Mouse (Mus musculus) kidney, postnatal 25 days (tissue): ENCODE measurements around the gene Adgrd1.

Source experiments
- DNase-seq, 2 experiments: peaks; one replicate each; pipeline ENCODE4 v3.0.0; 2021; ENCODE audit warnings: mixed read lengths in 2 of 2

The Adgrd1 gene

GRCm38 (mm10) chr5:129163416-129163815, 66.9 kb downstream of the Adgrd1 start:
- DNase-seq = no peak

GRCm38 (mm10) chr5:129164091-129164490, 67.5 kb downstream of the Adgrd1 start:
- peak; percentile 42 to 60 for DNase-seq

DNA sequence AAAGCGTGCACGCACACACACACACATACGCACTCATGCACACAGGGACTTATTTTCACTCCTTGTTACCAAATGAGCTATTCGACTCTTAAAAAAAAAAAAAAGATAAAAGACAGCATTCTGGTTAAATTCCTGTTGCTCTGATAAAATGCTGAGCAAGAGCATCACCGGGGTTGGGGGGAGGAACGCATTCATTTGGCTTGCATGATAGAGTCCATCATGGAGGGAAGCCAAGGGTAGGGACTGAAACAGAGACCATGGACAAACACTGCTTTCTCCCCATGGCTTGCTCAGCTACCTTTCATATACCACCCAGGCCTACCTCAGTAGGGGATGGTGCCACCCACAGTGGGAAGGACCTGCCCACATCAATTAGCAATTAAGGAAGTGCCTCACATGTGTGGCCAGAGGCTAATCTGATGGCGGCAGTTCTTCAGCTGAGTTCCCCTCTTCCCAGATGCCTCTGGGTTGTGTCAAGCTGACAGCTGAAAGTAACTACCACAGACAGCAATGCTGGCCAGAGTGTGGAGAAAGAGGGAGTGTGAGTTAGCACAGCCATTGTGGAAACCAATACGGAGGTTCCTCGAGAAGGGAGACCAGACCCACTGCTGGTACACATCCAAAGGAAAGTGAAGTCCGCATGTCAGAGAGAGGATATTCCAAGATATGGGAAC, 68.5 kb downstream of the Adgrd1 start:
- no peak for DNase-seq

GRCm38 (mm10) chr5:129165595-129165994, 69.0 kb downstream of the Adgrd1 start:
- DNase-seq = no peak

DNA sequence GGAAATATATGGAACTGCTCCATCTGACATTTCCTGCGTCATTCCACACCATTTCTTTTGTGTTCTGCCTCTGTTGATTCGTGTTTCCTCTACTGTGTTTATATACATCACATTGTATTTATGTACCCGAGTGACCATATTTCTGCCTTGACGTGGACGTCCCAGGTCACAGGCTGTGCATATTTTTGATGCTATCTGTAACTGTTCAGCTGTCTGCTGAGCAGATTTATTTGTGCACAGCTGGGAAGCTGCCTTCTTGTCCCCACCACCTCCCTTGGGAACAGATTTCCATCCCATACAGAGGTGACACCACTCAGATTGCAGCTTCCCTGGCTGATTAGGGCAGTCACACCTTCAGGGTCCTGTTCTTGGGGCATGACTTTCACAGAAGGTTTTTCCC, 72.5 kb downstream of the Adgrd1 start:
- DNase-seq = no peak

DNA sequence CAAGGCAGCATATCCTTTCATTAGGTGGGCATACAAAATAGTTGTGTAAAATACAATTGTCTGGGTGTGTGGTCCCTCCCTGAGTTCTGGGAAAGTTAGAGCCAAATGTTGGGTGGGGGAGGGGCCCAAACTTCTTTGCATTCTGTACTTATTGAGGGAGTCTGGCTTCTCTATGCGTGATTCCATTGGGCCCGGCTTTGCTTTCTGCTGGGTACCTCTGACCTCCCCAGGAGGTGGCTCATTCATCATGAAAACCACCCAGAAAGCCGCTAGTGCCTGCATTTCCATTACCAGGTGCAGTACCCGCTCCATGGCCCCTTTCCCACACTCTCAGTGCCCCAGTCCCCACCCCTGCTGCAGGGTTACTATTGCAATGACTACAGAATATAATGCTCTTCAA, 73.0 kb downstream of the Adgrd1 start:
- DNase-seq = no peak

DNA sequence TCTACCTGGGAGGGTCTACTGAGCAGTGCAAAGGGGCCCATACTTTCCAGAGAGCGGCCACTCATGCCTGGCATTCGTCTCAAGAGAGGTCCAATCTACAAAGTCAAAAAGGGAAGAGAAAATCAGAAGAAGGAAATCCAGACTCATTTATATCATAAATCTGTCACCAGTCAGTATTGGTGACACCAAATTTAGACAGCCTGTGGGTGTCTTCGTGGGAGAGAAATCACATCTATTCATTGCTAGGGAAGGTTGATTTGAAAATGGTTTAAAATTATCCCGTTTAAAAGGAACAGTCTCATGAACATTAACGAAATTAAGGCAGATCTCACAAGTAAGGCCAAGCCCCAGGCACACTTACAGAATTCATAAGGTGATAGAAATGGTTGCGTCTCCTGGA, 76.0 kb downstream of the Adgrd1 start:
- no peak for DNase-seq

DNA sequence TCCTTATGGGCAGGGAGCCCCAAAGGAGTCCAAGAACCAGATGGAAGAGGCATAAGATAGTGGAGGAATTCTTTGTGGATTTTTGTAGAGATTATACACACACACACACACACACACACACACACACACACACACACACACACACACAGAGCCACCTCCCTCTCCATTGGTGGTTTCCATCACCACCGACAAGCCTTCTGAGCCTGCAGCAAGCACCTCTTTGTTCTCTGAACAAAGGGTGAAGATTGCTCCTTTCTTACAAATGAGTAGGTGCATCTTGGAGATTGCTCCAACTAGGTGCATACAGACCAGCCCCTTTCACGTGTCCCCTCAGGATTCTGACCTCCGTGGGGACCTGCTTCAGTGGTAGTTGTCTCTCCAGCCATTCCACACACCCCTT, 79.4 kb downstream of the Adgrd1 start:
- DNase-seq = no peak

DNA sequence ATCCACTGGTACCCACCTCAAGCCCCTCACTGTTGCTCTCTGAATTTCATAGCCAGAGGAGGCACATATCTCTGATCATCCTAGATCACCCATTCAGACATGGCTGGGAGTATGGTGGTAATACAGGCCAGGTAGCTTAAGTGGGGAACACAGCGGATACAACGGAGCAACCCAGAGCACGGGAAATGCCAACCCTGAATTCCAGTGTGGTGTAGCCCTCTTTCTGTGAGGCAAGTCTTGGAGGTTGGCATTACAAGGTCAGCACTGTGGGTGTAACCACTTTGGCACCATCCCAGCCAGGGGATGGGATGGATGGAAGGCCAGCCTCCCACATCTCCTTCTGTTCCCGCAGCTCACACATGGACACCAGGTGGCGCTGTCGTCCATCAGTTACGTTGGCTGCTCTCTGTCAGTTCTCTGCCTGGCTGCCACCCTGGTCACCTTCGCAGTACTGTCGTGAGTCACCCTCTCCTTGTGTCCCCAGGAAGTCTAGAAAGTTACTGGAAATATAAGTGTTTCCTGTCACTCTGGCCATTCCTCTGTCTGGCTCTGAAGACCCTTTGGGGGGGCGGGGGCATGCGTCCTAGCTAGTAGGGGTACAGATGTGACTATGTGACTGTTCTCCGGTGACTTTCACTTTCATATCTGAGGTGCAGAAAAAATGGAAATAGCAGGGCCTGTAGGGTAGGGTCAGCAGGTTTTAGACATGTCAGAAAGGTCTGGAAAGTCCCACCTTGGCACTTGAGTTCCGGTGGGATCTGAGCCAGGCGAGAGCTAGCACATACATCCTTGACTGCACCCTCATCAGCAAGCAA, 81.4 kb downstream of the Adgrd1 start:
- DNase-seq = peak; percentile 85 to 93

GRCm38 (mm10) chr5:129179356-129179755, 82.8 kb downstream of the Adgrd1 start:
- no peak for DNase-seq

GRCm38 (mm10) chr5:129179995-129180714, 83.6 kb downstream of the Adgrd1 start:
- no peak for DNase-seq

DNA sequence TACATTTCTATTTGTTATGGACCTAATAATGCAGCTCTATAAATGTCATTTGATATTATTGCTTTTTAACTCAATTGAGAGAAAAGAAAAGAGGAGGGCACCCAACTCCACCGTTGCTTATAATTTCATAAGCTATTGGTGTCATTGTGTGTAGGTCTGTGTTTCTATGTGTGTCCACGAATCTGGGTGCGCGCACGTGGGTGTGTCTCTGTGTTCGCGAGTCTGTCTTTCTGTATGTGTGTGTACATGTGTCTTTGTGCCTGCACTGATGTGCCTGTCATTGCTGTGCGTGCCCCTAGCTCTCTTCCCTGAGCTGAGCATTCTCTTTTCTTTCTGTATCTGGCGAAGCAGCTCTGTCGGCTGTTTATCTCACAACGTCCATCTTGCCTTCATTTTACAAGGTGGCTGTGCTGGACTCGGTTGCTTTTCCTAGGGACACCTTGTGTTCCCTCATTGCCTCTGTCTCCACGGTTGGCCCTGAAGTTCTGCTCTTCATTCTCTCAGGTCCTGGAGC, 84.2 kb downstream of the Adgrd1 start:
- no peak for DNase-seq

GRCm38 (mm10) chr5:129181450-129181849, 84.9 kb downstream of the Adgrd1 start:
- DNase-seq = no peak

GRCm38 (mm10) chr5:129182554-129182953, 86.0 kb downstream of the Adgrd1 start:
- DNase-seq = no peak

DNA sequence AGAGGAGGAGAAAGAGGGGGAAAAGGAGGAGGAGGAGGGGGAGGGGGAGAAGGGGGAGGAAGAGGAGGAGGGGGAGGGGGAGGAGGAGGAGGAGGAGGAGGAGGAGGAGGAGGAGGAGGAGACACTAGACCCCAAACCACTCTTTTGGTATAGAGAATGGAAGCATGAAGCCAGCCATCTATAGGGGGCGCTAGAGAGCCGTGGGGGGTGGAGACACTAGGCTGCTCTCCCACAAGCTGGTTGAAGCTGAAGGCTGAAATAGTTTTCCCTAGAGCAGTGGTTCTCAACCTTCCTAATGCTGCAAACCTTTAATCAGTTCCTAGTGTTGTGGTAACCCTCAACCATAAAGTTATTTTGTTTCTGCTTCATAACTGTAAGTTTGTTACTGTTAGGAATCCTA, 89.7 kb downstream of the Adgrd1 start:
- DNase-seq = peak in 1 of 2 experiments; percentile 56

DNA sequence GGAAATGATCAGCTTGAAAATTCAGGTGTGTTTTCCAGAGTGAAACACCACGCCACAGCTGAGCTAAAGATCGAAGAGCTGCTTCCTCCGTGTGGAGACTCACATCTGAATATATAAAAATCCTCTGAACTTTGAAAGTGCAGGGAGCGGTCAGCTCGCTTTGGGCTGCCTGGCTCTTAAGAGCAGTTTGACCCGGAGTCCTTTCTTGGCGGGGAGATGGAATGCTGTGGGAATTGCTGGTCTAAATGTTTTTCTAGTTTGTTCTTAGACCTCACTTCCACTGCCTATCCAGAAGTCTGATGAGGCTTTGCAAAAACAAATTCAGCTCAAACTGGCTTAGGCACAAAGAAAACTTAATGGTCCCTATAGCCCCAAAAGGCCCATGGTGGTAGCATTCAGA, 90.4 kb downstream of the Adgrd1 start:
- no peak for DNase-seq

DNA sequence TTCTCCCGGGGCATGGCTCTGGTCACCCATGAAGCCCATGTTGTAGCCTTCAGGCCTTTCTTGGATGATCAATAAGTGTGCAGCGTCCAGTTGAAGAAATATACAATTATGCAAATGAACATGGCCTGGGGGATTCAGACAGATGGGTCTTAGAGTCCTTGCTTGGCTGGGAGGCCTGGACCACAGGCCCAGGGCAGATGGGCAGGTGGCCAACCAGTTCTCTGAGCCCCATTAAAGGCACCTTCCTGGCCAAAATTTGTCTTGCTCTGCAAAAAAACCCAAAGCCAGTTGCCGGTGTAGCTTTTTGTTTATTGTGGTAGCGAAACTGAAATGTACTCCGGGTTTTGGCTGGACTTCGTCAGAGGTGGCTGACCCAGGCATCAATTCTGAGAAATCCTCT, 92.5 kb downstream of the Adgrd1 start:
- no peak for DNase-seq

GRCm38 (mm10) chr5:129190077-129190476, 93.5 kb downstream of the Adgrd1 start:
- DNase-seq = no peak

DNA sequence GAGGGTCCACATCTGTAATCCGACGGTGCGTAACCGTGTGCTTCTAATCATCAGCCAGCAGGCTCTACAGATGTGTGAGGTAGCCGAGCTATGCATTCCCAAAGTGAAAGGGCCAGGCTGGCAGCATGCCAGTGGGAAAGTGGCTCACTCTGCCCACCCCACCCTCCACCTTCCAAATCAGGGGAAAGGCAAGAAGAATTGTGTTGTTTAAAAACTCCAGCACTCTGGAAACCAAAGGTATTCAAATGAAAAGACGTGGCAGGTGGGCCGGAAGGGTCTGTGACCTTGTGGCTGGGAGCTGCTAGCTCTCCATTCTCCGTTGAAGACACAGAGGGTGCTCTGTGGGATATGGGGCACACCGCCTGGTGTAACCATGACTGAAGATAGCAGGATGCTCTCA, 100.0 kb downstream of the Adgrd1 start:
- no peak for DNase-seq

GRCm38 (mm10) chr5:129196971-129197519, 100.5 kb downstream of the Adgrd1 start:
- no peak for DNase-seq

GRCm38 (mm10) chr5:129200132-129200531, 103.6 kb downstream of the Adgrd1 start:
- DNase-seq = peak; percentile 29 to 43

- DNase-seq = no peak
These were observed 111.7 kb downstream of the Adgrd1 start for GRCm38 (mm10) chr5:129208279-129208678.

DNA sequence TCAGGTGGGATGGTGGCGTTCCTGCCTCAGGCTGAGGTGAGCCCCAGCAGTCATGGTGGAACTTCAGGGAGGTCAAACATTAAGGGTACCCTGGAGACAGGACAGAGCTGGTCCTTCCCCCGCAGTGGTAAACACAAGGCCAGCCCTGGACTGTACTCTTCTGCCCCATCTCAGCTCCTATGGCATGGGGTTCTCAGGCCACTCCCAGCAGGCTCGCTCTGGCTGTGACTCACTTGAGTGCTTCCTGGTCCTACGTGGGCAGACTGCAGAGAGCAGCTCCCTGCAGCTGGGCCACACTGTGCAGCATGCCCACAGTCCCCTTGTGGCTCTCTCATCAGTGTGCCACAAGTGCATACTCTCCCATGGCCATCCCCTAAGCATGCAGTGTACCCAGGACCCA, 112.3 kb downstream of the Adgrd1 start:
- DNase-seq = no peak
